Mouse (Mus musculus) left cerebral cortex, postnatal 25 days (tissue): ENCODE results near the gene Ap2a1. TPM values are rescaled to one million over a fixed set of nuclear protein-coding genes. Genes with fewer than 3 reads are reported as not detected.

Experiments used
- DNase-seq, 2 experiments: peaks; one replicate each; pipeline ENCODE4 v3.0.0; 2022; ENCODE audit warnings: low spot score in 2 of 2, mixed read lengths in 1 of 2
- intact Hi-C: fragments of 180-260 bp; cut with DNase I; formaldehyde crosslinking; loops from one replicate; pipeline ENCODE4 v1.15.1; 2025
- total RNA-seq, 2 experiments: library from RNA; stranded (reverse); gene quantifications; 2 replicates each; pipeline ENCODE4 v1.2.3; 2021

Gene Ap2a1
- total RNA-seq, 2 experiments from 2014 or later: 325 to 334 TPM

DNA sequence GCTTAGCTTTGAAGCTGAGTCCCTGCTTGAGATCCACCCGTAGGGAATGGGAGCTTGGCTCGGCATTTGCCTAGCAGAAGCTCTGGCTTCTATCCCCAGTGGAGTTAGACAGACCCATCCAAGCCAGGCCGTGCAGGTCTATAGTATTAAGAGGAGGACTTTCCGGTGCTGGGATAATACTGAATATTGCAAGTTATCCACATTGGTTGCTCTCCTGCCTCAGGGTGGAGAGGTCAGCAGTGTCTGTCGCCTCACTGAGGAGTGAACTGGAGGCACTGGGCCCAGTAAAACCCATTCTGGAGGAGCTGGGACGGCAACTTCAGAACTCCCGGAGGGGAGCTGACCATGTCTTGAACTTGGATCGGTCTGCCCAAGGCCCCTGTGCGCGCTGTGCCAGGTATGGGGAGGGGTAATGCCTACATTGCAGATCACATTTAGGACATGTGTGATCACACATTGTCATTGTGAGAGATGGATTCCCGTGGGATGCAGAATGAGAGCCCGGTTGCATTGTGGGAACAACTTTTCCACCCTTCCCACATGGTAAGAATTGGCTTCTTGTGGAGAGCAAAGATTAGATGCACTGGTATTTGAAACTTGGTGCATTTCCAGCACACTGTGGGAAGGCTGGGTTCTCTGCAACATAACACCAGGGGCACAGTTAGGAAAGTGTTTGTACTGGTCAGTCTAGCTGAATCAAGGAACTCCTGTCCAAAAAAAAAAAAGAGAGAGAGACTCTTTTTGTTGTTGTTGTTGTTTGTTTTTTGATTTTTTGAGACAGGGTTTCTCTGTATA lies 25.0 kb upstream of the Ap2a1 start:
- intact Hi-C loops: no loop called here
- peak in 1 of 2 experiments; percentile 33 for DNase-seq

- no peak for DNase-seq
- intact Hi-C loops: no loop called here
Measured at GRCm38 (mm10) chr7:44953561-44953960, 24.3 kb upstream of the Ap2a1 start.

GRCm38 (mm10) chr7:44952611-44953306 lies 23.5 kb upstream of the Ap2a1 start:
- intact Hi-C loops: no loop called here
- DNase-seq: peak; percentile 80 to 88

DNA sequence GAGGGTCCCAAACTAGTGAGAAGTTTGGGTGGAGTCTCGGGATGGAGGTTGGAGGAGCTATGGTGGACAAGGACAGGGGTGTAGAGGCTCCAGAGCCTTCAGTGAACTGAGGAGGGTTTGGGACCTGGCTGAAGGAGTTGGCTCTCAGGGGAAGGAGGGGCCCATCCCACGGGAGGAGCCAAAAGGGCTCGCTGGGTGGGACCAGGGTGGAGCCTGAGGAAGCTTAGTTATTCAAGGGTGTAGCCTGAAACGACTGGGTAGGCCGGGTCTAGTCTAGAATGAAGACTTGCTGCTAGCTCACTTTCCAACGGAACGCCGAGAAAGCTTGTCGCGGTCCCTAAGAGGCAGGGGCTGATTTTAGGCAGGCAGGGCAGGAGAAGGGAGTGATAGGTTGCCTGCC lies 22.7 kb upstream of the Ap2a1 start:
- DNase-seq: no peak
- intact Hi-C loops: no loop called here

GRCm38 (mm10) chr7:44949922-44950321 lies 20.6 kb upstream of the Ap2a1 start:
- intact Hi-C loops: no loop called here
- peak in 1 of 2 experiments; percentile 74 for DNase-seq

DNA sequence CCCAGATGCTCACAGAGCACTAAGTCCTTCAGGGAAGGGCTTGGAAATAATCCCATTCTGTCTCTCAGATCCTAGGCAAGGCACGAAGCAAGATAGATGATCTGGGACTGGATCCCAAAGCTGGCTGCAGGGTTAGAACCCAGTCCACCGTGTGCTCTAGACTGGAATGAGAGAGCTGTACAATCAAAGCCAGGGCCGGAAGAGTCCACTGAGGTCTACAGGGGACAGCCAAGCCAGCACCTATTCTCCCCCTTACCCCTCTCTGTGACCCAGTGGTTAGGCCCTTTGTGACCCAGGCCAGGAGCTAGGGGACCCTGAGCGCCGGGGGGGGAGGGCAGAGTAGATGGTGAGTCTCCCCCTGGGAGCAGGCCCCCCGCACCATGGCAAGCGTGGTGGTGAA lies 13.6 kb upstream of the Ap2a1 start, which contains the start of gene Tsks:
Gene Tsks (plus strand): TSS at position 301 of the 400 bp plus-strand sequence.
- no peak for DNase-seq
- intact Hi-C loops: no loop called here

DNA sequence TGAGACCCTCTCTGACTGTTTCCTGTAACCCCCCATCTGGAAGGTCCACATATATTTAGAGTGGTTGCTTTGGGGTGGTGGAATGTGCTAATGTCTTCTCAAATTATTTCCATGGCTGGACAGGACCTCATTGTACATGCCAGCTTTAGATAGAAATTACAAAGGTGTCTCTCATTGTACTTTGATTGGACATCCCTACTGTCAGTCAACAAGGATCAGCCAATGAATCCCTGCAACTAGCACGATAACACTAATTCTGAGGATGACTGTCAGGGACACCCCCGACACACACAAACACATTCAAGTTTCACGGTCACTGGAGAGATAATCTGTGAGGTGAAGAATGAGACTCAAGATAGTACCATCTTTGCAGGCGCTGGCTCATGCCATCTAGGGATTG lies 9.4 kb upstream of the Ap2a1 start:
- DNase-seq: no peak
- intact Hi-C loops: no loop called here

- intact Hi-C loops: no loop called here
- DNase-seq: no peak
Measured at GRCm38 (mm10) chr7:44928570-44928969, 726 bp downstream of the Ap2a1 start.

DNA sequence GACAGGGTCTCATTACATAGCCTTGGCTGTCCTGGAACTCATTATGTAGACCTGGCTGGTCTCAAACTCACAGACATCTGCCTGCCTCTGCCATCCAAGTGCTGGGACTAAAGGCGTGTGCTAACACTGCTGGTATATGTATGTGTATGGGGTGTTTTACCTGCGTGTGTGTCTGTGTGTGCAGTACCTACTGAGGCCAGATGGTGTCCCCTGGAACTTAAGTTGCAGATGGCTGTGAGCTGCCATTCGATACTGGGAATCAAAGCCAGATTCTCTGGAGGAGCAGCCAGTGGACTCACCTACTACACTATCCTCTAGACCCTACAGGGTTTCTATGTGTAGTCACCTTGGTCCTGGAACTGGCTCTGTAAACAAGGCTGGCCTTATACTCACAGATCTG lies 3.8 kb downstream of the Ap2a1 start:
- intact Hi-C loops: no loop called here
- DNase-seq: no peak

- DNase-seq: no peak
- intact Hi-C loops: no loop called here
Measured at GRCm38 (mm10) chr7:44922530-44922929, 6.8 kb downstream of the Ap2a1 start.

GRCm38 (mm10) chr7:44919127-44919526 lies 10.2 kb downstream of the Ap2a1 start:
- intact Hi-C loops: loop anchor here (5.0 kb wide), 1 partner anchor 38 kb away; no protein-coding TSS in a partner anchor
- DNase-seq: no peak

- intact Hi-C loops: loop anchor here (5.0 kb wide), 1 partner anchor 39 kb away; no protein-coding TSS in a partner anchor
- DNase-seq: no peak
Measured at GRCm38 (mm10) chr7:44918219-44918618, 11.1 kb downstream of the Ap2a1 start.

DNA sequence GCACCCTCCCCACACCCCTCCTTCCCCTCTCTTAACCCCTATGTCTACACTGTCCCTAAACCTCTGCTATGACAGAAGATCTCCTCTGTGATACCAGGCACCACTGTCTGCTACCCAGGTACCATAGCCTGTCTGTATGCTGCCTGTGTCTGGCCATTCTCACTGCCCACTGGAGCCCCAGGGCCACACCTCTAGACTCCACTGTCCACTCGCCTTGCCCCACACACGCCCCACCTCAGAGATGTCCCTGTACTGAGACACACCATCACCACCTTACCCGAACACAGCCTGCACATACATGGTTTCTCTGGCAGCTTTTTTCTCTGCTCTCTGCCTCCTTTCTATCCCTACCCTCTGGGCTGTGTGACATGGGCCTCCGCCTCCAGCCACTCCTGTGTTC lies 12.4 kb downstream of the Ap2a1 start:
- DNase-seq: no peak
- intact Hi-C loops: loop anchor here (5.0 kb wide), 1 partner anchor 40 kb away; no protein-coding TSS in a partner anchor

DNA sequence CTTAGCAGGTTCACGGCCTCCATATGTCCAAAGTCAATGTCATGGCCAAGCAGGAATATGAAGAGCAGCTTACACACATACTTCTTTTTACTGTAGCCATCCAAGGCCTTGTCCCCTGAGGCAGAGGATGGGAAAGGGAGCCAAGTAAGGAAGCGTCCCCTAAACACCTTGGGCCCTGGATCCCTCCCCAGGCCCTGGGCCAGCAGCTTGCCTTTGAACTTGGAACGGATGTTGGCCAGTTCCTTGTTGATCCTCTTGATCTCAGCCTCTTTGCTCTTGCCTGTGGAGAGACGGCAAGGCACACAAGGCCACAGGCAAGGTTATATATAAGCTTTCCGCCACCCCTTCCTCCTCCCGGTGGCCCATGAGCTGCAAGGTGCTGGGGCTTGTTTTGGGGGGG lies 13.1 kb downstream of the Ap2a1 start:
- intact Hi-C loops: loop anchor here (5.0 kb wide), 1 partner anchor 41 kb away; no protein-coding TSS in a partner anchor
- no peak for DNase-seq

DNA sequence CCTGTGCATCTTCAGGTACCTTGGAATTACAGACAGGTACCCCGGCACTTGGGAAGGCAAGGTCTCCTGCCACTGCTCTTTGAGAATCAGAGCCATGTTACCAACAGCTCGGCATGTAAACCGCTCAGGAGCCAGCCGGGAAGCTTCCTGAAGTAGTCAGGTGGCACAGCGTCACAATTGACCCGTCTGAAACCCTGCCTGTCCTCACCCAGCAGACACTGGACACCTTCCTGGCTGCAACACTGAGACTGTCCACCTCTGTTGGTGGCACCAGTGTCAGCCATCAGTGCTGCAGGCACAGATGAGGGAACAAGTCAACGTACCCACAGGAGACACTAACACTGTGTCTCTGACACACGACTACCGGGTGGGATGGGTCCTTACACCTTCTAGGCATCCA lies 14.0 kb downstream of the Ap2a1 start:
- no peak for DNase-seq
- intact Hi-C loops: loop anchor here (5.0 kb wide), 1 partner anchor 42 kb away; no protein-coding TSS in a partner anchor

- intact Hi-C loops: no loop called here
- no peak for DNase-seq
Measured at GRCm38 (mm10) chr7:44914396-44914795, 14.9 kb downstream of the Ap2a1 start.

GRCm38 (mm10) chr7:44908706-44909476 lies 20.4 kb downstream of the Ap2a1 start:
- no peak for DNase-seq
- intact Hi-C loops: no loop called here

DNA sequence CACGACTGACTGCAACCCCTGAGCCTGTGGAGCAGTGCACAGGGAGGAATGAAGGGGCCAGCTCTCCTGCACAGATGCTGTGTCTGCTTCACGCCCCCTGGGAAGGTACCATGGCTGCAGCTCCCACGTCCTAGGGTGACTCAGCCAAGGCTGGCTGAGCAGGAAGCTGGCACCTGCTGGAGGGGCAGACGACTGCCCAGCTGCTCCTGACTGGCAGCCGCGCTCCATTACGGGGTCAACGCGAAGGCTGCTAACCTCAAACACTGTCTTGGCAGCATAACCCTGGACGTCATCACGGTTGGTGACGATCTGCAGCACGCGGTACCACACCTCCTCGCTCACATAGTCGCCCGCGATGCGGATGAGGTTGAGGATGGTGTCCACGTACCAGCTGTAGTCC lies 23.9 kb downstream of the Ap2a1 start:
- intact Hi-C loops: no loop called here
- peak in 1 of 2 experiments; percentile 77 for DNase-seq

- intact Hi-C loops: no loop called here
Measured at GRCm38 (mm10) chr7:44901230-44901722, 28.0 kb downstream of the Ap2a1 start.

GRCm38 (mm10) chr7:44900632-44901031 lies 28.7 kb downstream of the Ap2a1 start:
- intact Hi-C loops: no loop called here
- no peak for DNase-seq

More at GRCm38 (mm10) chr7:44901230-44901722, 28.0 kb downstream of the Ap2a1 start:
- no peak for DNase-seq
